Mouse (Mus musculus) T-helper 2 cell (primary cell): ENCODE results near the gene Rab5if.
"Not testable (repeated sequence)": the region's sequence is repeated elsewhere in the genome, so short reads cannot be mapped to it uniquely, and the experiment has no call there.

Experiments used
- in situ Hi-C: fragments of 300-600 bp; cut with MboI, MseI; formaldehyde crosslinking; loops from one replicate; pipeline ENCODE4 v1.15.1; 2025; ENCODE audit warnings: high pct_unique_total_duplicates

Rab5if gene

GRCm38 (mm10) chr2:156886084-156886631 is 23.2 kb downstream of the Rab5if start:
- in situ Hi-C loops: no loop called here

DNA sequence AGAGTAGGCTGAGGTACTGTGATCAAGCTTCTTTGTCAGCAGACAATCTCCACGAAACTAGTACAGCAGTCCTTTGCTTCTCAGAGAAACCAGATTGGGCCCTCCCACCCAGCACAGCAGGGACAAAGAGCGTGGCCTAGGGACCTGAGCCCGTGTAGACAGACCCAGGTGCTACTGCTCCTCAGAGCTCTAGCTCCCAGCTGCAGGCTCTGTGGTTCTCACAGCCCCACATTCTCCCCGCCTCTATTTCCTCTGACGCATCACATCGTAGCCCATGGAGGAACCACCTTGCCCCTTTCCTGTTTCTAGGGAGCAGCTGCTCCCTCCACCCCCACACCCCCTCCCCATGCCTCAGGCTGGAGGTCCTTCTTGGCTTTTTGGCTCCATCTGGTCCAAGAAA is 24.1 kb downstream of the Rab5if start, which contains the start of gene Sla2:
Gene Sla2 (minus strand): TSS at position 176 of the 400 bp plus-strand sequence.
- in situ Hi-C loops: no loop called here

DNA sequence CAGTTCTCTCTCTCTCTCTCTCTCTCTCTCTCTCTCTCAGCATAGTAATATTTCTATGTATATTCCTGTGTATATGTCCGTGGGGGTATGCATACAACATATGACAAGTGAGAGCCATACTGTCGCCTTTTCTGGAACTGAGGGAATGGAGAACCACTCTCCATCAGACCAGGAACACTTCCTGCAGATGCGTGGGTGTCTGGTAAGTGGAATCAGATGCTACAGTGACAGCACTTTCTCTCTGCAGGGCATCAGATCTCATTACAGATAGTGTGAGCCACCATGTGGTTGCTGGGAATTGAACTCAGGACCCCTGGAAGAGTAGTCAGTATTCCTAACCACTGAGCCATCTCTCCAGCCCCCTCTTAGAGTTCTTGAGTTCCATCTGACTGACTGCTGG is 25.6 kb downstream of the Rab5if start:
- in situ Hi-C loops: no loop called here

GRCm38 (mm10) chr2:156892240-156892639 is 29.3 kb downstream of the Rab5if start:
- in situ Hi-C loops: no loop called here

GRCm38 (mm10) chr2:156892821-156893220 is 29.9 kb downstream of the Rab5if start:
- in situ Hi-C loops: no loop called here

- in situ Hi-C loops: no loop called here
These were observed 31.8 kb downstream of the Rab5if start for GRCm38 (mm10) chr2:156894496-156895265.

DNA sequence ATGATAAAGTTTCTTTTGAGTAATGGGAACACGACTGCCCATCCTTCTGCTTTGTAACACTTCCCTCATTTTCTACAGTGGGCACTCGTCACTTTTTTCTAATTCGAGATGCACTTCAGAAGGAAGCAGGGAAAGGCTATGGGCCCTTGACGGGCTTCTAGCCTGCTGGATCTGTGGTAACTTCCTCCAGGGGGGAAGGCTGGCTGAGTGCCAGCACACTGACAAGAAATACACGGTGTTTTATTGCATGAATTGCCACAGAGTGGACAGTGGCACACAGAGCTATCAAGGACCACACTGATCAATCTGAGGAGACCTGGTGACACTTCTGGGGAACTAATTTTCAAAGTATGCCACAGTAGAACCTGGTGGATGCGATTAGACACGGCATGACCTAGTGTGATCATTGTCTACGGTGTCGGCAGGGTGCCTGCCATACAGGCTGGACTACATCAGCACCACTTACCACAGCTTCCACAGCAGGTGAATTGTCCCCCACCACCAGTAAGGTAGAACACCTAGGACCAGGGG is 33.5 kb downstream of the Rab5if start:
- in situ Hi-C loops: no loop called here

DNA sequence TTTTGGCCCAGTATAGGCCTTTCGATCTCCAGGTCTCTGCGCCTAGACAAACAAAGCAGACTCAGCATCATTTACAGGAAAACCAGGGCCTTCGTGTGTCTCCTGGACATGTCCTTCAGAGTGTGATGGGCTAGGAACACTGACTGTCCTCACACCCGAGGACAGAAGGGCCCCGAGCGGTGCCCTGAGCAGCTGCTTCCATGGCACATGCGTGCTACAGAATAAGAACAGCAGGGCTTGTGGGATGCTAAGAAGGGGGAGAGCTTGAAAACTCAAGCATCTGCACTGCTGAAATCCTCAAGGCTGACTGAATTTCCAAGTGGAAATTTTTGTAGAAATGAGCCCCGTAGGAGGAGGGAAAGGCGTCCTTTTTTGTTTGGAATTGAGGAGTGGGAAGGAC is 34.1 kb downstream of the Rab5if start:
- in situ Hi-C loops: no loop called here

DNA sequence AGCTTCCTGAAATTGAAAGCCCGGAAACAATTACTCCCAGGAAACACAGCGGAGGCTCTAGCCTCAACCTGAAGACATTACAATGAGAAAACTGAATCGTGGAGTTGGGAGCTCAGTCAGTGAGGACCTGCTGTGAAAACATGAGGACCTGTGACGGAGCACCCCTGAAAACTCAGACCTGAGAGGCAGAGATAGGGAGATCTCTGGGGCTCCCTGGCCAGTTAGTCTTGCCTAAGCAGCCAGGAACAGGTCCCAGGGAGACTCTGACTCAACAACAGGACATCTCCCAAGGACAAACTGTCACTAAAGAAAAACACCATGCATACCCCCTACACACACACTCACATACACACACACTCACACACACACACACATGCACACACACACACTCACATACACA is 35.4 kb downstream of the Rab5if start:
- in situ Hi-C loops: no loop called here

- in situ Hi-C loops: no loop called here
These were observed 36.3 kb downstream of the Rab5if start for GRCm38 (mm10) chr2:156899184-156899583.

DNA sequence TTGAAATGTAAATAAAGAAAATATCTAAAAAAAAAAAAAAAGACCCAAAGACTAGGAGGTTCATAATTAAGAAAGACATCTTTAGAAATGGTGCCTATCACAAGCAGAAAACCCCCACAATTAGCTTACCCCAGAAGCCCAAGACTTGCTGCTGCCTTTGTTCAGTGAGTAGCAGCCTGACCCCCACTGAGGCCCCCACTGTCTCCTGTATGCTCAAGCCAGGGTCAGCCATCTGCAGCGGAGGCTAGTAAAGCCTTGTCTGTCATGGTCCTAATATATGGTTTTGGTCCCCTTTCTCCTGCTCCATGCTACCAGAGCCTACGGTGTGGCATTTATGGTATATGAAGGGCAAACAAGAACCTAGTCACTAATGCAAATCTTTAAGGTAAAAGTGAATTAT is 38.4 kb downstream of the Rab5if start:
- in situ Hi-C loops: no loop called here

GRCm38 (mm10) chr2:156901883-156902282 is 39.0 kb downstream of the Rab5if start:
- in situ Hi-C loops: no loop called here

GRCm38 (mm10) chr2:156902411-156902810 is 39.5 kb downstream of the Rab5if start:
- in situ Hi-C loops: not testable (repeated sequence)

DNA sequence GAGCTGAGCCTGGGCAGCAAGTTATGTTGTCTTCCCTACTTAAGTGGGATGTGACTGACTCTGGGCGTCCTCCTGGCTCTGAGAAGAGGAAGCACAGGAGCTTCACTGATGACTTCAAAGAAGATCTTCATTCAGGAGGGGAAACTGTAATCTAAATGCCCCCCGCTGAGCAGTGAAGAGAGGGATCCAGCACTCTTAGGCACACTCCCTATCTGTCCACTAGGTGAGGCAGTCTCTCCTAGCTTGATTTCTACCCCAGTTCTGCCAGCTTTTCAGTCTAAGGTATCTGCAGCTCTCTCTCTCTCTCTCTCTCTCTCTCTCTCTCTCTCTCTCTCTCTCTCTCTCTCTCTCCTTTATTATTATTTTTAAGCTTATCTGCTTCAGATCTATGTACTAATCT is 40.4 kb downstream of the Rab5if start:
- in situ Hi-C loops: no loop called here

DNA sequence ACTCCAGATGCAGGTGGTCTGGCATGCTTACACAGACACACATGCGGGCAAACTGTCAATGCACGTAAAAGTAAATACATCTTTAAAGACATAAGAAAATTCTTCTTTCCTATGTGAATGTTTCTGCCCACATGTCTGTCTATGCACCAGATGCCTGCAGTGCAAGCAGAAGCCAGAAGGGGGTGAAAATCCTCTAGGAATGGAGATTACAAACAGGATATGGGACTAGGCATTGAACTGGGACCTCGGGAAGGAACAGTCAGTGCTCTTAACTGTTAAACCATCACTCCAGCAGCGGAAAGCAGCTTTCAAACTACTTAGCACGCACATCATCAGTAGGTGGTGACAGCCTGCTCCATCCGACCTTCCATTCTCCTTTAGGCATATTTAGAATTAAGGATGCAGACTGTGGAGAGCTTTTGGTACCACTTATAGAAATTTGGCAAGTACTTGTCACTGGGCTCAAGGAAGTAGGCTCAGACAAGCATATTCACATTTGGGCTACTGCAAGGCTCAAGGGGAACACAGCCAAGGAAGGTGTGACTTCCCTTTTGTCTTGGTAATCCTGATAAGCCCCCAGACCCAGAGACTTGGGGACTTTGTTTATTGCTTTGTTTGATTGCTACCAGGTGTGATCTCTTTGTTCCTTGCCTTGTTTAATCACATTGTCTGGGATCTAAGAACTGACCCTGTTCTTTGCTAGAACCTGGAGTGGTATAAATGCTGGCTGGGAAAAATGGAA is 42.2 kb downstream of the Rab5if start:
- in situ Hi-C loops: no loop called here

GRCm38 (mm10) chr2:156905931-156906330 is 43.0 kb downstream of the Rab5if start:
- in situ Hi-C loops: not testable (repeated sequence)

GRCm38 (mm10) chr2:156913191-156913590 is 50.3 kb downstream of the Rab5if start:
- in situ Hi-C loops: no loop called here

- in situ Hi-C loops: no loop called here
These were observed 52.6 kb downstream of the Rab5if start for GRCm38 (mm10) chr2:156915559-156915958.

GRCm38 (mm10) chr2:156916419-156917125 is 53.6 kb downstream of the Rab5if start:
- in situ Hi-C loops: no loop called here

GRCm38 (mm10) chr2:156918562-156918961 is 55.6 kb downstream of the Rab5if start:
- in situ Hi-C loops: no loop called here

GRCm38 (mm10) chr2:156919191-156919590 is 56.3 kb downstream of the Rab5if start:
- in situ Hi-C loops: not testable (repeated sequence)

- in situ Hi-C loops: no loop called here
These were observed 56.9 kb downstream of the Rab5if start for GRCm38 (mm10) chr2:156919796-156920195.
